Mouse (Mus musculus): ENCODE results near the gene Rab2b. TPM values are rescaled to one million over a fixed set of nuclear protein-coding genes. Genes with fewer than 3 reads are reported as not detected.
"Not testable (repeated sequence)": the region's sequence is repeated elsewhere in the genome, so short reads cannot be mapped to it uniquely, and the experiment has no call there.

The Rab2b gene
- polyA plus RNA-seq, 1 experiment from 2014 or later: 3.0 TPM

DNA sequence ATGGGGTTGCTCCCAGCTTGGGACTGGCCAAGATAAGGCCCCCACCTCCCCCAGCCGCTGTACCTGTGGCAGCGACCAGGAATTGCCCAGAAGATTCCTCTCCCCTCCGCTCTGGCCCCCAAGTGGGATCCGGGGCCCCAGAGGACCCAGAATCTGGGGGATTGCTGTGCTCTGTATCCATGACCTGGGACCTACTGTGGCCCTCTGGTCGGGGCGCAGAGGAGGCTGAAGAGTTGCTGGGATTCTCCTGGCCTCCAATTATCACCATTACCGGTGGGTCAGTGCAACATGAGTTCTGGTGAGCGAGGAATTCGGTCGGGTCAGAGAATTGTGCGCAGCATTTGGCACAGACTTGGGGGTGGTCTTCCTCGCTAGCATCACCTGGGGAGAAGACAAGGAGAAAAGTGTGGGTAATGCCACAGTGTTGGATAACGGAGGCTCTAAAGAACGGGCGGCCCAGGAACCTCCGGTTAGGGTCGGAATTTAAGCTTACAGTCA lies 36.0 kb upstream of the Rab2b start:
- peaks cover 34% of the 10 kb centered on the region for H3K27me3 ChIP-seq (ENCODE audit: control insufficient read depth, insufficient read depth, low read depth, low read length)
- no peaks in the 10 kb centered on the region for H3K9me3 ChIP-seq (replicated peaks; ENCODE audit: control insufficient read depth, low read length)
- peaks cover 7% of the 10 kb centered on the region for H3K4me1 ChIP-seq (ENCODE audit: control insufficient read depth, low read depth, low read length)
- H3K4me3 ChIP-seq (ENCODE audit: low read depth, low read length): peak overlapping the region; percentile 55
- WGBS (ENCODE audit: insufficient replicate concordance): 12% methylated on average over 17 of the region's 17 CpGs
- peak overlapping the region; percentile 15; the same call in 1 of the 2 replicates for H3K9ac ChIP-seq (ENCODE audit: low read depth, low read length)
- ATAC-seq (ENCODE audit: low read depth): no peak
- H3K27ac ChIP-seq (ENCODE audit: low read length): no peak overlapping the region
- peak overlapping the region; percentile 59 for H3K4me2 ChIP-seq (ENCODE audit: low read depth, low read length)
- no peaks in the 10 kb centered on the region for H3K36me3 ChIP-seq (ENCODE audit: control insufficient read depth, insufficient read depth)

DNA sequence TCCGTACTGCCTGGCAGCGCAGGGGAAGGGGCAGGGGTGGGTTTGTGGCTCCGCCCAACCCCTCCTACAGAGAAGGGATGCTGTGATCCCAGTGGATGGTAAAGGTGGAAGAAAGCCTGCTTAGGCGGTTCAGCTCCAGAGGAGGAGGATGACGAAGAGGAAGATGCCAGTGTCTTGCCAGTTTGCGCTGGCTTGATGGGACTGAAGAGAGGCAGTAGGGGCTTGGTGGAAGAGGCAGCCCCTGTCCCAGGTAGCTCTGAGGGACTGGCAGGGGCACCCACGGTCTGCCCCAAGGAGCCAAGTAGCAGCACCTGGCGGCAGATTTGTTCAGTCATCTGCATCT lies 35.4 kb upstream of the Rab2b start:
- ATAC-seq (ENCODE audit: low read depth): no peak
- no peak overlapping the region for H3K9ac ChIP-seq (ENCODE audit: low read depth, low read length)
- H3K27ac ChIP-seq (ENCODE audit: low read length): no peak overlapping the region
- peaks cover 7% of the 10 kb centered on the region for H3K4me1 ChIP-seq (ENCODE audit: control insufficient read depth, low read depth, low read length)
- H3K36me3 ChIP-seq (ENCODE audit: control insufficient read depth, insufficient read depth): no peaks in the 10 kb centered on the region
- H3K4me2 ChIP-seq (ENCODE audit: low read depth, low read length): peak overlapping the region; percentile 24
- H3K27me3 ChIP-seq (ENCODE audit: control insufficient read depth, insufficient read depth, low read depth, low read length): peaks cover 34% of the 10 kb centered on the region
- 49% methylated on average over 8 of the region's 8 CpGs for WGBS (ENCODE audit: insufficient replicate concordance)
- no peaks in the 10 kb centered on the region for H3K9me3 ChIP-seq (replicated peaks; ENCODE audit: control insufficient read depth, low read length)
- no peak overlapping the region for H3K4me3 ChIP-seq (ENCODE audit: low read depth, low read length)

DNA sequence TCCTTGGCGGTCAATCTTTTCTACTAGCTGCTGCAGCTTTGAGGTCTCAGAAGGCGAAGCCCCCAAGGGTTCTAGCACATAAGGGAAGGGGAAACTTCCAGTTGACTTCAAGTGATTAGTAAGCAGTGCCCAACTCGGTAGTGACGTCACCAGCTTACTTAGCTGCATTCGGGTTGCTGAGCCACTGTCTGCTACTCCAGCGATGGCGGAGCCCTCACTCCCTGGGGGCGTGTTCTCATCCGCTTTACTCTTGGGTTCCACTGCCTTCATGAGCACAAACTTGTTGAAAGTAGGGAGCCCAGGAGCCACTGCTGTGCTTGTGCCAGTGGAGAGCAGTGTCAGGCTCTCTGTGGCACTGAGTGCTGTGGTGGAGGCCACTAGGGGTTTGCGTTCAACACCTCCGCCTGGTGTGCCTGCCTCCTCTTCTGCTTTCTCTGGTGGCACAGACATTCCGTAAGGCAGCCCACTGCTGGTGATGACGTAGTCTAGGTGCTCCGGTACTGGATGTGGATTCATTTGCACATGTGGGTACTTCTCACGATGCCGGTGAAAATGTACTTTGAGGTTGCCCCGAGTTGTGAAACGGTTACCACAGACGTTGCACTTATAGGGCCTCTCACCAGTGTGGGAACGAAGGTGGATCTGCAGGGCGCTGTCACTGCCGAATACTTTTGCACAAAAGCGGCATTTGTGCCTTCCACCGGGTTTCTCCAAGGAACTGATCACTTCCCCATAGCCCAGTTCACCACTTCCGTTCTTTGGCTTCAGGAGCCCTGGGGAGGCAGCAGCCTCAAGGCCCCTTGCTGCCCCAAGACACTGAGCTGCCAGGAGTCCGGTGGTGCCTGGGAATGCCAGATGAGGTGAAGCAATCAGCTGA lies 34.8 kb upstream of the Rab2b start:
- no peak overlapping the region for H3K27ac ChIP-seq (ENCODE audit: low read length)
- H3K4me2 ChIP-seq (ENCODE audit: low read depth, low read length): peak overlapping the region; percentile 24
- H3K9me3 ChIP-seq (replicated peaks; ENCODE audit: control insufficient read depth, low read length): no peaks in the 10 kb centered on the region
- peaks cover 34% of the 10 kb centered on the region for H3K27me3 ChIP-seq (ENCODE audit: control insufficient read depth, insufficient read depth, low read depth, low read length)
- no peaks in the 10 kb centered on the region for H3K36me3 ChIP-seq (ENCODE audit: control insufficient read depth, insufficient read depth)
- H3K9ac ChIP-seq (ENCODE audit: low read depth, low read length): no peak overlapping the region
- ATAC-seq (ENCODE audit: low read depth): no peak
- H3K4me3 ChIP-seq (ENCODE audit: low read depth, low read length): no peak overlapping the region
- peaks cover 7% of the 10 kb centered on the region for H3K4me1 ChIP-seq (ENCODE audit: control insufficient read depth, low read depth, low read length)
- WGBS (ENCODE audit: insufficient replicate concordance): 60% methylated on average over 26 of the region's 26 CpGs

DNA sequence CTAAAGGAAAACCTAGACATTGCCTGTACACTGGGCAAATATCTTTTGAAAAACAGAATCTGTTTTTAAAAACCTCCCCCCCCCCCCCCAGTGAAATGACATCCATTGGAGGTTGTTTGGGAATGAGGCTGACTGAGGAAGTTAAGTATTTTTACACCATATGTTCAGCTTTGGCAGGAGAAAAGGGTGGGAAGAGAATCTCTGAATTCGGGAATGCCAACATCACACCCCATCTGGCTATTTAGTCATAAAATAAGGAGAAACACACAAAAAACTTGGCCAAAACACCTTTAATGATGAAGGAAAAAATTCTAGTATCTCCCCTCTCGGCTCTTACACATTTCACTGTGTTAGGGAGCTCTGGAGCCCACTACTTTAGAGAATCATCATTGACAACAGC lies 31.6 kb upstream of the Rab2b start:
- ATAC-seq (ENCODE audit: low read depth): no peak
- peaks cover 17% of the 10 kb centered on the region for H3K4me1 ChIP-seq (ENCODE audit: control insufficient read depth, low read depth, low read length)
- no peaks in the 10 kb centered on the region for H3K36me3 ChIP-seq (ENCODE audit: control insufficient read depth, insufficient read depth)
- H3K9me3 ChIP-seq (replicated peaks; ENCODE audit: control insufficient read depth, low read length): no peaks in the 10 kb centered on the region
- WGBS (ENCODE audit: insufficient replicate concordance): 64% methylated on average over 2 of the region's 2 CpGs
- H3K4me2 ChIP-seq (ENCODE audit: low read depth, low read length): no peak overlapping the region
- no peak overlapping the region for H3K4me3 ChIP-seq (ENCODE audit: low read depth, low read length)
- no peak overlapping the region for H3K9ac ChIP-seq (ENCODE audit: low read depth, low read length)
- H3K27ac ChIP-seq (ENCODE audit: low read length): no peak overlapping the region
- H3K27me3 ChIP-seq (ENCODE audit: control insufficient read depth, insufficient read depth, low read depth, low read length): peaks cover 23% of the 10 kb centered on the region

DNA sequence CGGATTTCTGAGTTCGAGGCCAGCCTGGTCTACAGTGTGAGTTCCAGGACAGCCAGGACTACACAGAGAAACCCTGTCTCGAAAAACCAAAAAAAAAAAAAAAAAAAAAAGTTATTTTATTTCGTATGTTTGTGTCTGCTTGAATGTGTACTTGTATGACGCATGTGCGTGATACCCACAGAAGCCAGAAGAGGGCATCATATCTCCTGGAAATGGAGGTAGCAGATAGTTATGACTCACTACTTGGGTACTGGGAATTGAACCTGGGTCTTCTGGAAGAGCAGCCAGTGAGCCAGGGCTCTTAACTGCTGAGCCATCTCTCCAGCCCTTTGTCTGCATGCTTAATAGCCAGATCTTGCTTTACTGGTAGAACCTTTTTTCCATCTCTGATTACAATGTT lies 31.0 kb upstream of the Rab2b start:
- ATAC-seq (ENCODE audit: low read depth); H3K4me3 ChIP-seq (ENCODE audit: low read depth, low read length); H3K9me3 ChIP-seq (replicated peaks; ENCODE audit: control insufficient read depth, low read length); H3K36me3 ChIP-seq (ENCODE audit: control insufficient read depth, insufficient read depth); H3K27ac ChIP-seq (ENCODE audit: low read length); H3K4me2 ChIP-seq (ENCODE audit: low read depth, low read length); H3K9ac ChIP-seq (ENCODE audit: low read depth, low read length): not testable (repeated sequence)
- Histone ChIP-seq H3K4me1 (ENCODE audit: control insufficient read depth, low read depth, low read length) (peaks cover 19% of the 10 kb centered on the region), H3K27me3 (ENCODE audit: control insufficient read depth, insufficient read depth, low read depth, low read length) (peaks cover 17% of the 10 kb centered on the region)
- WGBS (ENCODE audit: insufficient replicate concordance): 80% methylated on average over 5 of the region's 6 CpGs

DNA sequence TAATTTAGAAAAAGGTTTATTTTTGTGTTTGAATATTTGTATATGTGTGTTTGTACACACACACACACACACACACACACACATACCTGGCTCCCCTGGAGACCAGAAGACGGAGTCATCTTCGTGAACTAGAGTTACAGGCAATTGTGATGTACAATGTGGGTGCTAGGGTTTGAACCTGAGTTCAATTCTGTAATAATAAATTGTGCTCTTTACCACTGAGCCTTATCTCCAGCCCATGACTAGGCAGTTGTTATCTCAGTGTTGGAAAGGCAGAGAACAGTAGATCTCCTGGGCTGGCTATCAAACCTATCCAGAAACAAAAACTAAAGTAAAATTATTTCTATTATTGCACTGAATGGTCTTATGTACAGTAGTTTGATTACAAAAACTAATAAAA lies 26.8 kb upstream of the Rab2b start:
- no peak overlapping the region for H3K9ac ChIP-seq (ENCODE audit: low read depth, low read length)
- no peaks in the 10 kb centered on the region for H3K36me3 ChIP-seq (ENCODE audit: control insufficient read depth, insufficient read depth)
- no peaks in the 10 kb centered on the region for H3K27me3 ChIP-seq (ENCODE audit: control insufficient read depth, insufficient read depth, low read depth, low read length)
- H3K4me3 ChIP-seq (ENCODE audit: low read depth, low read length): no peak overlapping the region
- peak overlapping the region; percentile 49 for H3K4me2 ChIP-seq (ENCODE audit: low read depth, low read length)
- peak overlapping the region; percentile 74 for H3K27ac ChIP-seq (ENCODE audit: low read length)
- H3K9me3 ChIP-seq (replicated peaks; ENCODE audit: control insufficient read depth, low read length): no peaks in the 10 kb centered on the region
- H3K4me1 ChIP-seq (ENCODE audit: control insufficient read depth, low read depth, low read length): peaks cover 22% of the 10 kb centered on the region
- 61% methylated on average over 2 of the region's 2 CpGs for WGBS (ENCODE audit: insufficient replicate concordance)
- peak; percentile 37 for ATAC-seq (ENCODE audit: low read depth)

DNA sequence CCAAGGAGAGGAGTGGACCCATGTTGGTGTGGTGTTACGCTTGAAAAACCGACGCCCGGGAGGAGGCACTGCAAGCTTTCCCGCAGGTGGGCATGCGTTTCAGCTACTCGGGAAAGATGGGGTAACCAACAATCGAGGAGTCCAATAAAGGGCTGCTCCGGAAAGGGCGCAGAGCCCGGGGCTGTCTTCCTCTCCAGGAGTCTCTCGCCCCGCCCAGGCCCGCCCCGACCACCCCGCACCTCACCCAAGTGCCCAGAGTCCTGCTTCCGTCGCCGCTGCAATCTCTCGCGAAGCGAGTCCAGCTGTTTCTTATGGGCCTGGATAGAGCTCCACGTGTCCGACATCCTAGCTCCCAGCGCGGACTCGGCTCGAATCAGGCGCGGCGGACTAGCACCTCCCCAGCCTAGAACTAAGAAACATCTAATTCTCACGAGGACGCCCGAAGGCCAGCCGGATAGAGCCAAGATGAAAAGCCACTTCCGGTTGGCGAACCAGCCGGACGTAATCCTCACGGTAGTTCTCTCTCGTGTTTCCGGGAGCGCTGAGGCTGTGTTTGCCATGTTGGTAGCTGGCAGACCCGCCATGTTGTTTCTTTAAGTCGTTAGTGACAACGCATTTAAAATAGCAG lies 25.4 kb upstream of the Rab2b start, which contains the start of gene Mettl3:
Mettl3 (minus strand) TSS at position 485 of the 628 bp plus-strand sequence.
- Histone ChIP-seq H3K27me3 (ENCODE audit: control insufficient read depth, insufficient read depth, low read depth, low read length) (no peaks in the 10 kb centered on the region), H3K4me1 (ENCODE audit: control insufficient read depth, low read depth, low read length) (peaks cover 22% of the 10 kb centered on the region), H3K4me2 (ENCODE audit: low read depth, low read length) (peak within 1 kb of the TSS; percentile 86), H3K9me3 (replicated peaks; ENCODE audit: control insufficient read depth, low read length) (no peaks in the 10 kb centered on the region), H3K4me3 (ENCODE audit: low read depth, low read length) (peak within 1 kb of the TSS; percentile 70), H3K9ac (ENCODE audit: low read depth, low read length) (peak within 1 kb of the TSS; percentile 69), H3K27ac (ENCODE audit: low read length) (peak within 1 kb of the TSS; percentile 89), H3K36me3 (ENCODE audit: control insufficient read depth, insufficient read depth) (peaks cover 5% of the 10 kb centered on the region; the same call in 1 of the 2 replicates)
- under 1% methylated on average over 46 of the region's 46 CpGs for WGBS (ENCODE audit: insufficient replicate concordance)
- ATAC-seq (ENCODE audit: low read depth): peak; percentile 92

DNA sequence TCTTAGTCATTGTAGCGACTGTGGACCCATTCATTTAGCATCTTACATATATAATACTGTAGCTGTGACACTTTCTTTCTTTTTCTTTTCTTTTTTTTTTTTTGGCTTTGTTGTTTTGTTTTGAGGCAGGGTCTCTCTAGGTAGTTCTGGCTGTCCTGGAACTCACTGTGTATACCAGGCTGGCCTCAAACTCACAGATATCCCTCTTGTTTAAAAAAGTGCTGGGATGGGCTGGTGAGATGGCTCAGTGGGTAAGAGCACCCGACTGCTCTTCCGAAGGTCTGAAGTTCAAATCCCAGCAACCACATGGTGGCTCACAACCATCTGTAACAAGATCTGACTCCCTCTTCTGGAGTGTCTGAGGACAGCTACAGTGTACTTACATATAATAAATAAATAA lies 24.2 kb upstream of the Rab2b start:
- Histone ChIP-seq H3K4me2 (ENCODE audit: low read depth, low read length) (peak overlapping the region; percentile 86; the same call in 1 of the 2 replicates), H3K36me3 (ENCODE audit: control insufficient read depth, insufficient read depth) (peaks cover 14% of the 10 kb centered on the region; the same call in 1 of the 2 replicates), H3K4me1 (ENCODE audit: control insufficient read depth, low read depth, low read length) (peaks cover 18% of the 10 kb centered on the region)
- H3K9me3 ChIP-seq (replicated peaks; ENCODE audit: control insufficient read depth, low read length); ATAC-seq (ENCODE audit: low read depth); H3K9ac ChIP-seq (ENCODE audit: low read depth, low read length); H3K4me3 ChIP-seq (ENCODE audit: low read depth, low read length); H3K27me3 ChIP-seq (ENCODE audit: control insufficient read depth, insufficient read depth, low read depth, low read length); H3K27ac ChIP-seq (ENCODE audit: low read length): not testable (repeated sequence)
- 80% methylated on average over 3 of the region's 3 CpGs for WGBS (ENCODE audit: insufficient replicate concordance)
